Comparison of ENCODE assay signal across 24 mouse cellular contexts in genomic region chr19:53505728-53506127, GRCm38 (mm10). TPM values are rescaled to one million over a fixed set of nuclear protein-coding genes. Genes with fewer than 3 reads are reported as not detected.
A peak's percentile ranks its signal among the peaks of the same experiment; 100 is the strongest.
DNase-seq lines count a peak whose midpoint lies in the region; ATAC-seq and TF ChIP-seq lines count a peak whose summit lies in the region.
"Had no signal": no experiment of that assay in that cellular context is flagged by ENCODE, and none has a peak within 500 bp of the region (broad histone marks: within the 10 kb centered on the region; RNA-seq: fewer than 3 reads in every experiment).

No protein-coding gene starts in this region.

- no peak overlapping the region for H3K4me3 ChIP-seq in gastrocnemius, adult 2 months
- H3K4me3 ChIP-seq in heart, embryonic 12.5 days, result no peak overlapping the region
- H3K4me3 ChIP-seq in heart, embryonic 16.5 days (ENCODE audit: low read length), result no peak overlapping the region
- no peak overlapping the region for H3K4me3 ChIP-seq in neural tube, embryonic 11.5 days (ENCODE audit: low read depth, low read length)
- no peak overlapping the region for H3K4me3 ChIP-seq in neural tube, embryonic 15.5 days (replicated peaks)
- H3K4me3 ChIP-seq: embryonic facial prominence, embryonic 15.5 days; erythroblast, embryonic 14.5 days; forebrain, embryonic 10.5 days; hindbrain, embryonic 15.5 days; kidney, embryonic 15.5 days had no signal

- intact Hi-C loops in gastrocnemius, adult 2 months (cut with DNase I), result no loop called here
- intact Hi-C loops in heart, postnatal 14 days (cut with DNase I), result no loop called here

- peaks cover 48% of the 10 kb centered on the region for H3K4me1 ChIP-seq in heart, embryonic 12.5 days (replicated peaks)
- peaks cover 39% of the 10 kb centered on the region for H3K4me1 ChIP-seq in heart, embryonic 16.5 days (ENCODE audit: control insufficient read depth, insufficient read depth, low read length)
- H3K4me1 ChIP-seq in neural tube, embryonic 11.5 days (ENCODE audit: control insufficient read depth, insufficient read depth, low read length), result no peaks in the 10 kb centered on the region
- H3K4me1 ChIP-seq in neural tube, embryonic 15.5 days, result peaks cover 4% of the 10 kb centered on the region; the same call in 1 of the 2 replicates

- ATAC-seq in heart, embryonic 12.5 days (ENCODE audit: insufficient number of reproducible peaks, low FRiP score), result no peak
- no peak for ATAC-seq in heart, embryonic 16.5 days (replicated peaks; ENCODE audit: extremely low read depth, insufficient read depth, low FRiP score)
- ATAC-seq in neural tube, embryonic 11.5 days (ENCODE audit: insufficient read depth, low FRiP score, low TSS enrichment), result no peak
- ATAC-seq in neural tube, embryonic 15.5 days (ENCODE audit: low FRiP score), result no peak
- ATAC-seq: activated CD4-positive, CD25-positive, alpha-beta regulatory T cell, adult 4 months; forebrain, embryonic 14.5 days; intestine, embryonic 16.5 days; Patski had no signal

- H3K9ac ChIP-seq in heart, embryonic 12.5 days, result peak overlapping the region; percentile 27; the same call in 1 of the 2 replicates
- no peak overlapping the region for H3K9ac ChIP-seq in heart, embryonic 16.5 days (ENCODE audit: low read length)
- H3K9ac ChIP-seq in neural tube, embryonic 11.5 days (ENCODE audit: low read length), result no peak overlapping the region
- H3K9ac ChIP-seq in neural tube, embryonic 15.5 days (replicated peaks), result no peak overlapping the region
- H3K9ac ChIP-seq: embryonic facial prominence, embryonic 15.5 days; hindbrain, embryonic 15.5 days; kidney, embryonic 15.5 days had no signal

- no peaks in the 10 kb centered on the region for H3K36me3 ChIP-seq in heart, embryonic 12.5 days
- H3K36me3 ChIP-seq in heart, embryonic 16.5 days (ENCODE audit: control insufficient read depth, insufficient read depth), result no peaks in the 10 kb centered on the region
- H3K36me3 ChIP-seq in neural tube, embryonic 11.5 days (ENCODE audit: control insufficient read depth, insufficient read depth, low read length), result no peaks in the 10 kb centered on the region
- H3K36me3 ChIP-seq in neural tube, embryonic 15.5 days, result no peaks in the 10 kb centered on the region
- H3K36me3 ChIP-seq: embryonic facial prominence, embryonic 15.5 days; forebrain, embryonic 10.5 days; hindbrain, embryonic 15.5 days; kidney, embryonic 15.5 days had no signal

- 45% methylated on average over 10 of the region's 10 CpGs for WGBS in heart, embryonic 12.5 days
- 37% methylated on average over 10 of the region's 10 CpGs for WGBS in heart, embryonic 16.5 days
- 83% methylated on average over 10 of the region's 10 CpGs for WGBS in neural tube, embryonic 11.5 days
- WGBS in neural tube, embryonic 15.5 days, result 80% methylated on average over 10 of the region's 10 CpGs

- H3K9me3 ChIP-seq in heart, embryonic 12.5 days (replicated peaks), result no peaks in the 10 kb centered on the region
- no peaks in the 10 kb centered on the region for H3K9me3 ChIP-seq in heart, embryonic 16.5 days (replicated peaks; ENCODE audit: control insufficient read depth, low read length)
- no peaks in the 10 kb centered on the region for H3K9me3 ChIP-seq in neural tube, embryonic 11.5 days (ENCODE audit: control insufficient read depth, low read length)
- no peaks in the 10 kb centered on the region for H3K9me3 ChIP-seq in neural tube, embryonic 15.5 days (replicated peaks)
- H3K9me3 ChIP-seq: embryonic facial prominence, embryonic 15.5 days; forebrain, embryonic 10.5 days; hindbrain, embryonic 15.5 days; kidney, embryonic 15.5 days had no signal

- peak overlapping the region; percentile 32 for H3K4me2 ChIP-seq in heart, embryonic 12.5 days
- H3K4me2 ChIP-seq in heart, embryonic 16.5 days (ENCODE audit: low read depth, low read length), result peak overlapping the region; percentile 31
- H3K4me2 ChIP-seq in neural tube, embryonic 11.5 days (ENCODE audit: low read depth), result no peak overlapping the region
- no peak overlapping the region for H3K4me2 ChIP-seq in neural tube, embryonic 15.5 days
- H3K4me2 ChIP-seq: embryonic facial prominence, embryonic 15.5 days; hindbrain, embryonic 15.5 days; kidney, embryonic 15.5 days had no signal

- DNase-seq in gastrocnemius, adult 2 months, result peak; percentile 37
- no peak for DNase-seq in gastrocnemius, adult 8-10 months (ENCODE audit: low spot score in 2 of 2)
- no peak for DNase-seq in heart, postnatal 14 days
- no peak for DNase-seq in heart, postnatal 4 days
- peak; percentile 8 for DNase-seq in neural tube, embryonic 11.5 days (ENCODE audit: low spot score)
- DNase-seq: adrenal gland, postnatal 14 days; cerebellum, adult 11-12 months; cerebellum, adult 9-11 months; cerebellum, postnatal 36 days; gastrocnemius, postnatal 14 days; kidney, adult 2 months had no signal

- no peaks in the 10 kb centered on the region for H3K27me3 ChIP-seq in heart, embryonic 12.5 days (replicated peaks)
- H3K27me3 ChIP-seq in heart, embryonic 16.5 days (ENCODE audit: control insufficient read depth, insufficient read depth, low read length), result no peaks in the 10 kb centered on the region
- no peaks in the 10 kb centered on the region for H3K27me3 ChIP-seq in neural tube, embryonic 11.5 days (ENCODE audit: control insufficient read depth, insufficient read depth, low read length)
- no peaks in the 10 kb centered on the region for H3K27me3 ChIP-seq in neural tube, embryonic 15.5 days (replicated peaks)
- H3K27me3 ChIP-seq: CH12.LX; embryonic facial prominence, embryonic 15.5 days; hindbrain, embryonic 15.5 days had no signal

- peak overlapping the region; percentile 80 for H3K27ac ChIP-seq in gastrocnemius, adult 2 months
- peak overlapping the region; percentile 79 for H3K27ac ChIP-seq in heart, embryonic 12.5 days (ENCODE audit: poor library complexity, severe bottlenecking)
- H3K27ac ChIP-seq in heart, embryonic 16.5 days (ENCODE audit: low read length), result peak overlapping the region; percentile 78
- no peak overlapping the region for H3K27ac ChIP-seq in neural tube, embryonic 11.5 days (ENCODE audit: low read depth, low read length)
- H3K27ac ChIP-seq in neural tube, embryonic 15.5 days (replicated peaks), result no peak overlapping the region
- H3K27ac ChIP-seq: embryonic facial prominence, embryonic 15.5 days; forebrain, embryonic 10.5 days; hindbrain, embryonic 15.5 days; kidney, embryonic 15.5 days had no signal

- no peak for TF ChIP-seq CTCF in gastrocnemius, adult 2 months (IDR thresholded peaks at IDR 0.05)

RNA-seq across cellular contexts. Expression of gene Dusp5, which starts 23.2 kb away (rescaled TPM):
- 1 to 10 TPM in 1 of 2 experiments, under 1 TPM in 1; 0.86 to 1.2 TPM for total RNA-seq in gastrocnemius, adult 2 months (2021)
- total RNA-seq in gastrocnemius, adult 8-10 months (2022), result under 1 TPM; 0.19 to 0.74 (median 0.41) TPM
- 12.4 and 14.3 TPM in 2 replicates for polyA plus RNA-seq in heart, embryonic 12.5 days (2016; fragmentation: Nextera tagmentation; extraction: Ambion mirVana)
- 10 to 100 TPM in 1 of 2 experiments, 1 to 10 TPM in 1; 9.9 to 10.0 TPM for total RNA-seq in heart, postnatal 14 days (2021)
- polyA plus RNA-seq in heart, embryonic 16.5 days (2015; fragmentation: Nextera tagmentation; extraction: Ambion mirVana), result 9.0 and 11.5 TPM in 2 replicates
- 10 to 100 TPM; 18.7 to 20.7 TPM for total RNA-seq in heart, postnatal 4 days (2021)
- 5.0 and 5.4 TPM in 2 replicates for polyA plus RNA-seq in neural tube, embryonic 11.5 days (2014; fragmentation: Nextera tagmentation; extraction: Ambion mirVana)
- polyA plus RNA-seq in neural tube, embryonic 15.5 days (2015; fragmentation: Nextera tagmentation; extraction: Ambion mirVana), result 3.8 and 6.5 TPM in 2 replicates

Comparison
In these comparisons a context has a peak if more than half of its experiments do, and no peak if none do; other contexts are left out.
1. DNase-seq: peak in gastrocnemius, adult 2 months (single experiment) and neural tube, embryonic 11.5 days (single experiment); none in gastrocnemius, adult 8-10 months (0 of 2), heart, postnatal 14 days (0 of 2) and heart, postnatal 4 days (single experiment).
2. H3K27ac ChIP-seq: peak in gastrocnemius, adult 2 months (single experiment), heart, embryonic 12.5 days (single experiment) and heart, embryonic 16.5 days (single experiment); none in neural tube, embryonic 11.5 days (single experiment) and neural tube, embryonic 15.5 days (single experiment).
3. H3K4me2 ChIP-seq: peak in heart, embryonic 12.5 days (single experiment) and heart, embryonic 16.5 days (single experiment); none in neural tube, embryonic 11.5 days (single experiment) and neural tube, embryonic 15.5 days (single experiment).
4. RNA of gene Dusp5, which starts 23.2 kb away (total RNA-seq): 18.7 to 20.7 TPM in heart, postnatal 4 days and 9.9 to 10.0 TPM in heart, postnatal 14 days; 0.86 to 1.2 TPM in gastrocnemius, adult 2 months and 0.19 to 0.74 TPM in gastrocnemius, adult 8-10 months; every median in the first group is over 4 times any median in the second.